Mouse (Mus musculus) CH12.LX (cell line): ENCODE data around the gene Baiap3.

Source experiments
- BHLHE40 ChIP-seq: IDR thresholded peaks from 2 replicates; pipeline ENCODE4 v1.6.1; 2011; ENCODE audit warnings: mild to moderate bottlenecking, low read depth, low read length, improper control_type of control experiment
- CHD1 ChIP-seq: IDR thresholded peaks from 2 replicates; pipeline ENCODE4 v1.6.1; 2012; ENCODE audit warnings: low read depth, low read length, improper control_type of control experiment, inconsistent platforms
- CTCF ChIP-seq, 2 experiments: IDR thresholded peaks in 1 of 2; conservative IDR thresholded peaks in 1 of 2; 2 replicates each; pipeline ENCODE4 v1.5.1; 2011 to 2012; ENCODE audit warnings: low read depth in 2 of 2, low read length in 2 of 2, improper control_type of control experiment in 1 of 2, inconsistent platforms in 1 of 2, mild to moderate bottlenecking in 1 of 2, moderate library complexity in 1 of 2
- EP300 ChIP-seq: IDR thresholded peaks from 2 replicates; pipeline ENCODE4 v1.6.1; 2011; ENCODE audit warnings: low read length, improper control_type of control experiment
- JUND ChIP-seq: conservative IDR thresholded peaks from 2 replicates; pipeline ENCODE4 v1.6.1; 2011; ENCODE audit warnings: low read depth, low read length, improper control_type of control experiment
- KAT2A ChIP-seq: IDR thresholded peaks from 2 replicates; pipeline ENCODE4 v1.6.1; 2012; ENCODE audit warnings: low read length, improper control_type of control experiment, inconsistent platforms; ENCODE audit not compliant: insufficient replicate concordance
- NELFE ChIP-seq: IDR thresholded peaks from 2 replicates; pipeline ENCODE4 v1.6.1; 2011; ENCODE audit warnings: low read depth, low read length, improper control_type of control experiment
- NRF1 ChIP-seq: IDR thresholded peaks from 2 replicates; pipeline ENCODE4 v1.6.1; 2014; ENCODE audit warnings: low read depth, mild to moderate bottlenecking, inconsistent platforms, low read length, improper control_type of control experiment, moderate library complexity
- POLR2A ChIP-seq: IDR thresholded peaks from 2 replicates; pipeline ENCODE4 v1.6.1; 2011; ENCODE audit warnings: low read depth, mild to moderate bottlenecking, improper control_type of control experiment, low read length
- UBTF ChIP-seq: IDR thresholded peaks from 2 replicates; pipeline ENCODE4 v1.6.1; 2012; ENCODE audit warnings: low read depth, mild to moderate bottlenecking, inconsistent platforms, low read length, improper control_type of control experiment, moderate library complexity
- USF1 ChIP-seq: IDR thresholded peaks from 2 replicates; pipeline ENCODE4 v1.6.1; 2014; ENCODE audit warnings: low read depth, mild to moderate bottlenecking, inconsistent platforms, low read length, improper control_type of control experiment
- ZNF384 ChIP-seq: IDR thresholded peaks from 2 replicates; pipeline ENCODE4 v1.6.1; 2012; ENCODE audit warnings: low read depth, low read length, improper control_type of control experiment, inconsistent platforms

DNA sequence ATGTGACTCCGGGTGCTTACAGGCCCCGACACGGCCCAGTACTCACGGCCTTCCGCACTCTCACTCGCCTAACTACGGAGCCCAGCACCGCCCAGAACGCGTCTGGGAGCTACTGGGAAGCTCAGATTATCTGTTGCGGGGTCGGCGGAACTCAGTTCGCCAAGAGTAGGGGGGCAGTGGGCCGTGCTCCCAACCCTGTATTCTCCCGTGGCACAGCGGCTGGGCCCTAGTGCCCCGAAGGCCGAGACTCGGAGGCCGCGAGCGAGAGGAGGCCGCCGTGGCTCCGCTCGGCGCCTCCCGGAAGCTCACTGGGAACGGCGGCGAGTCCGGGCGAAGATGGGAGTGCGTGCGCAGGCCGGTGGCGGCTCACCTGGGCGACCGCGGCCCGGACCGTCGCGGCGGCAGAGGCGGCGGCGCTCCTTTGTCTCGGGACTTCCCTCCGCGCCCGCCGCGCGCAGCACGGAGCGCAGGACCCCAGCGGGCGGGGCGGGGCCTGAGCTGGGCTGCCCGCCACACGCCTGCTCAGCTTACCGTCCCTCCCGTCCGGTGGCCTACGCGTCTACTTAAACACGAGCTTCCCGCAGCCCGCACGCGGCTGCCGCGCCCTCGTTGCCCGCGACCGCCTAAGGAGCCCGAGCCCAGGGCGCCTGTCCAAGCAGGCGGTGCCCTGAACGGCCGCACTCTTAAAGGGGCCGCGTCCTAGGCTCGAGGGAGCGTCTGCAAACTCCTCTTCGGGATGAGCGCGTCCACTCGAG lies 17.0 kb upstream of the Baiap3 start:
- TF ChIP-seq JUND (no peak), POLR2A (peak; percentile 79; the same call in 1 of the 2 replicates), EP300 (no peak), CTCF (conservative IDR thresholded peaks at IDR 0.05 in 1 of 2, IDR thresholded peaks at IDR 0.05 in 1 of 2; ENCODE audit: low read depth in 2 of 2, low read length in 2 of 2) (peak in 1 of 2 experiments; percentile 15; a peak in 1 of 4 replicates), CHD1 (peak; percentile 87; the same call in 1 of the 2 replicates), USF1 (no peak), UBTF (no peak; the same call in 1 of the 2 replicates), BHLHE40 (peak; percentile 20; the same call in 1 of the 2 replicates), NRF1 (peak; percentile 81), NELFE (peak; percentile 80), KAT2A (no peak), ZNF384 (no peak)
